Mouse (Mus musculus): ENCODE measurements around the gene Sdr42e1. TPM values are rescaled to one million over a fixed set of nuclear protein-coding genes. Genes with fewer than 3 reads are reported as not detected.
A peak's percentile ranks its signal among the peaks of the same experiment; 100 is the strongest.

Gene Sdr42e1
- polyA plus RNA-seq, 1 experiment from 2014 or later, result 0.84 TPM

DNA sequence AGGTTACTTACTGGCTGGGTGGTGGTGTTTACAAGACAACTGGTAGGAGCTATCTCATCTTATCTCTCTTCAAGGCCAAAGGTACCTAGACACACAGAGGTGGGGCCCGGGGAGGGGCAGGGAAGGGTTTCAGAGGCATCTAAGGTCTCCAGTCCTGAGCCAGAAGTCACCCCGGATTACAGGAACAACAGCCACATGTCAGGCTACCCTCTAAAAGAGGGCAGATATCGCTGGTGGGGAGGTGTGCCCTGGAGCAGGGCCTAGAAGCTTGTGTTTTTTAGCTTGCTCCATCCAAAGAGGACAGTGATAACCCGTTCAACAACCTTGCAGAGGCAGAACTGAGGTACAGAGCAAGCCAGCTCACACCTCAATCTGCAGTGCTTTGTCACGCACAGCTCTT, 27.0 kb downstream of the Sdr42e1 start:
- Histone ChIP-seq H3K9me3 (no peaks in the 10 kb centered on the region), H3K27me3 (ENCODE audit: insufficient read depth, poor library complexity, severe bottlenecking) (no peaks in the 10 kb centered on the region), H3K36me3 (no peaks in the 10 kb centered on the region), H3K27ac (no peak overlapping the region), H3K4me3 (no peak overlapping the region), H3K4me1 (replicated peaks) (no peaks in the 10 kb centered on the region)
- no peak for DNase-seq (ENCODE audit: low spot score)
- 72% methylated on average over 5 of the region's 5 CpGs for WGBS

DNA sequence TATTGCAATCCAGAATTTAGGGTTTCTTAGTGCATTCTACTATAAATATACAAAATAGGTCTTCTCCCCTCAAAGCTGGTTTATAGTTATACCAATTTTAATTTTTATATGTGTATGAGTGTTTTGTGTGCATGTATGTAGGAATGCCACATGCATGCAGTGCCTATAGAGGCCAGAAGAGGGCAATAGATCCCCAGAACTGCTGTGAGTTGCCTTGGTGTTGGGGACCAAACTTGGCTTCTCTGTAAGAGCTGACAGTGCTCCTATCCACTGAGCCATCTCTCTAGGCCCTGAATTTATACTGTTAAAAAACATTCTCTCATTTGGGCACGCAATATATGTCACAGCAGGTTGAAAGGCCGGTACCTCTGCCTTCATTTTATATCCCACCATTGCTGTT, 27.5 kb downstream of the Sdr42e1 start:
- Histone ChIP-seq H3K4me1 (replicated peaks) (no peaks in the 10 kb centered on the region), H3K27ac (no peak overlapping the region), H3K9me3 (no peaks in the 10 kb centered on the region), H3K27me3 (ENCODE audit: insufficient read depth, poor library complexity, severe bottlenecking) (no peaks in the 10 kb centered on the region), H3K36me3 (no peaks in the 10 kb centered on the region), H3K4me3 (no peak overlapping the region)
- WGBS, result 46% methylated on average over 2 of the region's 2 CpGs
- DNase-seq (ENCODE audit: low spot score), result peak; percentile 62

GRCm38 (mm10) chr8:117645486-117645885, 28.0 kb downstream of the Sdr42e1 start:
- WGBS, result 72% methylated on average over 5 of the region's 5 CpGs
- H3K4me3 ChIP-seq, result no peak overlapping the region
- H3K9me3 ChIP-seq, result no peaks in the 10 kb centered on the region
- DNase-seq (ENCODE audit: low spot score), result no peak
- no peaks in the 10 kb centered on the region for H3K36me3 ChIP-seq
- no peak overlapping the region for H3K27ac ChIP-seq
- H3K4me1 ChIP-seq (replicated peaks), result no peaks in the 10 kb centered on the region
- no peaks in the 10 kb centered on the region for H3K27me3 ChIP-seq (ENCODE audit: insufficient read depth, poor library complexity, severe bottlenecking)

GRCm38 (mm10) chr8:117639631-117640030, 33.9 kb downstream of the Sdr42e1 start:
- Histone ChIP-seq H3K9me3 (peaks cover 4% of the 10 kb centered on the region; the same call in 1 of the 2 replicates), H3K27ac (no peak overlapping the region), H3K4me3 (no peak overlapping the region), H3K4me1 (replicated peaks) (no peaks in the 10 kb centered on the region), H3K36me3 (no peaks in the 10 kb centered on the region), H3K27me3 (ENCODE audit: insufficient read depth, poor library complexity, severe bottlenecking) (no peaks in the 10 kb centered on the region)
- WGBS, result 95% methylated on average over 9 of the region's 9 CpGs
- no peak for DNase-seq (ENCODE audit: low spot score)

DNA sequence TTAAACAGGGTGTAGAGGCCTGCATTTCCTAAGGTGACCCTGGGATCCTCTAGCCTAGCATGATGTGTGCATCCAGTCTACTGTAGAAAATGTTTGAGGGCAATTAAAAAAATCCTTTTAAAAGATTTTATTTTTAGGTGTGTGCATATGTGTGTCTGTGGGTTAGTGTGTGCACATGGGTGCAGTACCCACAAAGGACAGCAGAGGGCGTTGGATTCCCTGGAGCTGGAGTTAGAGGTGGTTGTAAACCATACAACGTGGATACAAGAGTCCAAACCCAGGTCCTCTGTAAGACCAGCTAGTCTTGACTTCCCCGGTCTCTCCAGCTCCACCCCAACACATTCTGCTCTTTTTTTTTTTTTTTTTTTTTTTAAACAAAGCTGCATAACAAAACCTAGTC, 36.0 kb downstream of the Sdr42e1 start:
- no peak overlapping the region for H3K4me3 ChIP-seq
- no peak overlapping the region for H3K27ac ChIP-seq
- H3K36me3 ChIP-seq, result no peaks in the 10 kb centered on the region
- WGBS, result 67% methylated on average over 3 of the region's 3 CpGs
- no peak for DNase-seq (ENCODE audit: low spot score)
- peaks cover 4% of the 10 kb centered on the region; the same call in 1 of the 2 replicates for H3K9me3 ChIP-seq
- H3K4me1 ChIP-seq (replicated peaks), result no peaks in the 10 kb centered on the region
- no peaks in the 10 kb centered on the region for H3K27me3 ChIP-seq (ENCODE audit: insufficient read depth, poor library complexity, severe bottlenecking)

DNA sequence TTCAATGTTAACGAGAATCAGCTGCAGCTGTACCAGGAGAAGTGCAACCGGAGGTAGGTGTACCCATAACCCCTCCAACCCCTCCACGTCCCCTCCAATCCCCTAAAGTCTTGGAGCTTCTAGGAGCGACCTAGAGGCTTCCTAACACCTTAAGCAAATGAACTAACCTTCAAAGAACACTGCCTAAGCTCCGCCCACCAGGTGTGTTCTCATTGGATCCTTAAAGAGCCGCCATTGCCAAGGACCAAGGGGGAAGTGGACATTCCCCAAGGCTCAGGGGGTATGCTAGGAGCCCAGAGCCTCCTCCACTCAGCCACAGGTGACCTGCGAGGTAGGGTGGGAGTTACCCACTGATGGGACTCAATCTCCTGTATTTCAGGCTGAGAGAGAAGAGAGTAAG, 39.1 kb downstream of the Sdr42e1 start:
- no peaks in the 10 kb centered on the region for H3K36me3 ChIP-seq
- no peak overlapping the region for H3K4me3 ChIP-seq
- no peaks in the 10 kb centered on the region for H3K27me3 ChIP-seq (ENCODE audit: insufficient read depth, poor library complexity, severe bottlenecking)
- WGBS, result 85% methylated on average over 7 of the region's 7 CpGs
- no peak for DNase-seq (ENCODE audit: low spot score)
- no peaks in the 10 kb centered on the region for H3K4me1 ChIP-seq (replicated peaks)
- H3K9me3 ChIP-seq, result no peaks in the 10 kb centered on the region
- no peak overlapping the region for H3K27ac ChIP-seq

DNA sequence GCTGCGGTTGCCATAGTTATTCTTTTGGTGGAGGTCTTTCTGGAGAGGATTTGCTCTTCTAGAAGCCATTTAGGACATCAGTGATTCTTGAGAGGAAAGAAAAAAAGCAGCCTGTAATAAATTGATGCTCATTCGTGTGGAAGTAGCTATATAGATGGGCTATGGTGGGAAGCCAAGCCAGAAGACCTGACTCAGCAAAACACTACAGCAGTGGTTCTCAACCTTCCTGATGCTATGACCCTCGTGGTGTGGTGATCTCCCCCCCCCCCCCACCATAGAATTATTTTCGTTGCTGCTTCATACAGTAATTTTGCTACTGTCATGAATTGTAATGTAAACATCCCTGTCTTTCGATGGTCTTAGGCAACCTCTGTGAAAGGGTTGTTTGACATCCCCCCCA, 41.0 kb downstream of the Sdr42e1 start:
- WGBS, result 86% methylated on average over 5 of the region's 5 CpGs
- no peak for DNase-seq (ENCODE audit: low spot score)
- Histone ChIP-seq H3K36me3 (no peaks in the 10 kb centered on the region), H3K27me3 (ENCODE audit: insufficient read depth, poor library complexity, severe bottlenecking) (no peaks in the 10 kb centered on the region), H3K27ac (no peak overlapping the region), H3K9me3 (no peaks in the 10 kb centered on the region), H3K4me1 (replicated peaks) (no peaks in the 10 kb centered on the region), H3K4me3 (no peak overlapping the region)

DNA sequence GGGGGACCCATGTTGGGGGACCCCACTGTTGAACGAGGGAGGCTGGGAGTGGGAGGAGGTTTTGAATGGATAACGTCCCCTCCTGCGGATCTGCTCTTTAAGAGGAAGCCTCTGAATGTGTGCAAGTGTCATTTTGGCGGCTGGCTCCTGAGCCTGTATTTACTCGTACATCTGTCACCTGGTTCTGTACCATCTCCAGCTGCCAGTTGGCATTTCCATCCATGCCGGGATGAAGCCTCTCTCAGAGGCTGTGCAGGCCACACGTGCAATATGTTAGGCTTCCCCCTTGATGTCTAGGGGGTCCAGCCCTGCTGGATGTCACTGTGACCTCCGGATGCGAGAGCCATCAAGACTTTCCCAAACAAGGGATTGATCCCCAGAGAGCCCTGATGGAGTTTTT, 46.4 kb downstream of the Sdr42e1 start:
- H3K4me1 ChIP-seq (replicated peaks), result no peaks in the 10 kb centered on the region
- H3K36me3 ChIP-seq, result no peaks in the 10 kb centered on the region
- DNase-seq (ENCODE audit: low spot score), result no peak
- H3K27ac ChIP-seq, result no peak overlapping the region
- H3K4me3 ChIP-seq, result no peak overlapping the region
- 68% methylated on average over 9 of the region's 9 CpGs for WGBS
- H3K9me3 ChIP-seq, result peaks cover 7% of the 10 kb centered on the region; the same call in 1 of the 2 replicates
- H3K27me3 ChIP-seq (ENCODE audit: insufficient read depth, poor library complexity, severe bottlenecking), result no peaks in the 10 kb centered on the region

DNA sequence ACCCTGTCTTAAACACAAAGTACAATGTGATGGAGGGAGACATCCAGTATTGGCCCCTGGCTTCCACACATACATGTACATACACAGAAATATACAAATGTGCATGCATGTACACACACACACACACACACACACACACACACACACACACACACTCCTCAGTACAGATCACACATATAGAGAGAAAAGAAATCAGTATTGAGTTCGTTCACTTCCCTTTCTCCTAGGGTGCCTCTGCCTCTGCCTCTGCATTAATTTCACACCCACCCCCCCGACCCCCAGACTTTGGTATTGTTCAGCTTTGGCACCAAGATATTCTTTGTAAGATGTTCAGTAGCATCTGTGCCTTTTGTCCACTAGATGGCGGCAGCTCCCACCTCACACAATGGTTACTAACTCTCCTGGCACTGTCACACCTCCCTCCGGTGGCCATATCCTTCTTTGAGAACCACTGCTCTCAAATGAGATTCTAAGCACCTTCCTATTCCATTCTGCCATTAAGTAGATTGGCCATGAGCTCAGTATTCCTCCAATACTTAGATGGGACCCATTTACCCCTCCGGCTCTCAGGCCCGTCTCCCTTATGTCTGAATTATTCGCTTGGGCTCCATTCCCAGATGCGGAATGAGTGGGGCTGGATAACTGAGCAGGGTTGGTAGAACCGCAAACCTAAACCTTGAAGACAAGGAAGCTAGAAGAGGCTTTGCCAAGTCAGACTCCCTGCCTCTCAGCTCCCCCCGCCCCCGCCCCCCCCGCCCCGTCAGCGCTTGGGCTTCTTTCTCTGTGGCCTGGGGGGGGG, 47.2 kb downstream of the Sdr42e1 start:
- peaks cover 7% of the 10 kb centered on the region; the same call in 1 of the 2 replicates for H3K9me3 ChIP-seq
- no peak overlapping the region for H3K27ac ChIP-seq
- 73% methylated on average over 14 of the region's 14 CpGs for WGBS
- H3K27me3 ChIP-seq (ENCODE audit: insufficient read depth, poor library complexity, severe bottlenecking), result no peaks in the 10 kb centered on the region
- H3K36me3 ChIP-seq, result no peaks in the 10 kb centered on the region
- H3K4me3 ChIP-seq, result no peak overlapping the region
- no peaks in the 10 kb centered on the region for H3K4me1 ChIP-seq (replicated peaks)
- peak; percentile 61 for DNase-seq (ENCODE audit: low spot score)

DNA sequence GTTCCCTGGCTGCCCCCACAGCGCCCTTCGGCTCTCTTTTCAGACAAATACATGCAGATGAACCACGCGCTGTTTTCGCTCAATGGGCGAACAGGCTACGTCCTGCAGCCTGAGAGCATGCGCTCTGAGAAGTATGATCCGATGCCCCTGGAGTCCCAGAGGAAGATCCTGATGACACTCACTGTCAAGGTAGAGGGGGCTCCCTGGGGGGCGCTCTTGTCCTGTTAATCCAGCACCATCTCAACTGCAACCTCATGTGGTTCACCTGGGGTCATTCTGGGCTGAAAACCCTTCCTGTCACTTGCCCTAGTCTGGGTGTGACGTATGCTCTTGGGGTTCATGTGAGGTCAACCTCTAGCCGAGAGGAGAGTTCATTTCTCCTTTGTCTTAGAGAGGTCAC, 60.6 kb downstream of the Sdr42e1 start:
- Histone ChIP-seq H3K4me1 (replicated peaks) (no peaks in the 10 kb centered on the region), H3K9me3 (peaks cover 14% of the 10 kb centered on the region), H3K4me3 (no peak overlapping the region), H3K27me3 (ENCODE audit: insufficient read depth, poor library complexity, severe bottlenecking) (no peaks in the 10 kb centered on the region), H3K27ac (no peak overlapping the region), H3K36me3 (no peaks in the 10 kb centered on the region)
- no peak for DNase-seq (ENCODE audit: low spot score)
- WGBS, result 80% methylated on average over 12 of the region's 12 CpGs

Other genes with a start within 250 kb of the Sdr42e1 start
- gene Plcg2, start 175.4 kb downstream of the Sdr42e1 start, polyA plus RNA-seq (2016; fragmentation: Nextera tagmentation; extraction: Ambion mirVana), result 3.7 and 5.0 TPM in 2 replicates
- not detected in 2 replicates for gene Hsd17b2, start 28.2 kb upstream of the Sdr42e1 start, polyA plus RNA-seq (2016; fragmentation: Nextera tagmentation; extraction: Ambion mirVana)
- gene Mphosph6, start 128.3 kb upstream of the Sdr42e1 start, polyA plus RNA-seq (2016; fragmentation: Nextera tagmentation; extraction: Ambion mirVana), result 53.1 and 66.9 TPM in 2 replicates

Data from hindbrain, embryonic 10.5 days (tissue).